Mouse (Mus musculus): ENCODE data around the gene Slc25a33. TPM values are rescaled to one million over a fixed set of nuclear protein-coding genes. Genes with fewer than 3 reads are reported as not detected.

Gene Slc25a33
- total RNA-seq, 2 experiments from 2014 or later: 27.0 to 45.2 TPM

DNA sequence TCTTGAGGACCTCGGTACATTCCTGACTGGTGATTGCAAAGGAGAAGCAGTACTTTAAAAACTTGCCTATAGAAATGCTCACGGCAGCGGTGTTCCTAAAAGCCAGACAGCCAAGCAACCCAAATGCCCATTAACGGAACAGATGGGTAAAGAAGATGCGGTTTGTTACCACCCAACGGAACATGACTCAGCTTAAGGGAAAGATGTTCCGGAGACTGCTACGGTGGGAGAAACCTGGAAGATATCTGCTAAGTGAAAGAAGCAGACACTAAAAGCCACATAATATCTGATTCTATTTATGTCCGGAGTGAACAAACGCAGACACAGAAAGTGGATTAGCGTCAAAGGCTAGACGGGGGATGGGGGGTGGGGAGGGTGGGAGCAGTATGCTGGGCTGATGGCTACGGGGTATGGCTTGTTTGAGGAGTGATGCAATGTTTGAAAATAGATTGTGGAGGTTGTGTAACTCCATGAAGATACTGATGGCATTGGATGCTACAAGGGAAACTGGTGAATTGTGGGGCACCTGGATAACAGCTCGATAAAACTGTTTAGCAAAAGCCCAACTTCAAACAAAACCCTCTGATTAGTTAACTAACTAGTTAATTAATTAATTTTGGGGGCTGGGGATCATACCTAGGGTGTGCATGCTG is 22.6 kb upstream of the Slc25a33 start:
- no peak for DNase-seq
- intact Hi-C loops (cut with DNase I): no loop called here

- intact Hi-C loops (cut with DNase I): no loop called here
- no peak for DNase-seq
Observed at GRCm38 (mm10) chr4:149794966-149795477, 20.9 kb upstream of the Slc25a33 start.

DNA sequence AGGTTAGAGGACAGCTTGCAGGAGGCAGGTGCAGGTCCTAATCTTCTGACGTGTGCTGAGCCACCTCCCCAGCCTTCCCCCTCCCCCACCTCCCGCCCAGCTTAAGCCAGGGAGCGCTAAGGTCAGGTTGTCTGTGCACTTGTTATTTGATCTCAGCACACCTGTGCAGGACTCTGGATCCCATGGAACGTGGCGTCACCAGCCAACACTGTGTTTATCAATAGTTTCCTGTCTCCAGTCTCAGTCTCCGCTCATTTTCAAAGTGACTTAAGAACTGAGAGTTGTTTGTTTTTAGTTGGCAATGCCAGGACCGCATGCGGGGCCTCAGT is 19.9 kb upstream of the Slc25a33 start:
- DNase-seq: no peak
- intact Hi-C loops (cut with DNase I): no loop called here

DNA sequence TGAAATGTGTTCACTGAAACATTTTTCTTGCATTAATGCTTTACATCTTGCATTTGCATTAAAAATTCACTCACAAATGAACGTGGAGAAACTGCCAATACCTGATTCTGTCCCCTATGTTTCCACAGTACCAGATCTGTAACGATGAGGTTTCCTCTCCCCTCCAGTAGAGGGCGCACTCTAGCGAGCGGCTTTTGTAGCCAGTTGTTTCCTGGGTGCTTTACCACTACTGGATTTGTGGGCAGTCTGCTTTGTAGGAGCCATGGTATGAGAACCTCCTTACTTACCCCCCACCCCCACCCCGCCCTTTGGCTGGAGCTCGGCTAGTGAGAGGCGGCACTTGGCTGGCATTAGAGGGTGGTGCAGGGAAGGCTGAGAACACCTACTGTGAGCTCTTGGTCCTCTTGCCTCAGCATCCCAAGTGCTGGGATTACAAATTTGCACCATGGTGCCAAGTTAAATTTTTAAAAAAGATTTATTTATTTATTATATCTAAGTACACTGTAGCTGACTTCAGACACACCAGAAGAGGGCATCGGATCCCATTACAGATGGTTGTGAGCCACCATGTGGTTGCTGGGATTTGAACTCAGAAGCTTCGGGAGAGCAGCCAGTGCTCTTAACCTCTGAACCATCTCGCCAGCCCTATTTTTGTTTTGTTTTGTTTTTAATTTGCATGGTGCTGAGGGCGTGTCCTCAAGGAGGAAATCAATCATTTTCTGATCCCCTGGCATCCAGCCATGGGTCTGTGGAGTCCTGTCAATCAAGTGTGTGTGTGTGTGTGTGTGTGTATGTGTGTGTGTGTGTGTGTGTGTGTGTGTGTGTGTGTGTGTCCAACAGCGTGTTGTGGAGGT is 19.3 kb upstream of the Slc25a33 start:
- intact Hi-C loops (cut with DNase I): loop anchor here (2.0 kb wide), 1 partner anchor 19 kb away; the partner anchor contains the start of gene Slc25a33
- DNase-seq: peak; percentile 51 to 55

DNA sequence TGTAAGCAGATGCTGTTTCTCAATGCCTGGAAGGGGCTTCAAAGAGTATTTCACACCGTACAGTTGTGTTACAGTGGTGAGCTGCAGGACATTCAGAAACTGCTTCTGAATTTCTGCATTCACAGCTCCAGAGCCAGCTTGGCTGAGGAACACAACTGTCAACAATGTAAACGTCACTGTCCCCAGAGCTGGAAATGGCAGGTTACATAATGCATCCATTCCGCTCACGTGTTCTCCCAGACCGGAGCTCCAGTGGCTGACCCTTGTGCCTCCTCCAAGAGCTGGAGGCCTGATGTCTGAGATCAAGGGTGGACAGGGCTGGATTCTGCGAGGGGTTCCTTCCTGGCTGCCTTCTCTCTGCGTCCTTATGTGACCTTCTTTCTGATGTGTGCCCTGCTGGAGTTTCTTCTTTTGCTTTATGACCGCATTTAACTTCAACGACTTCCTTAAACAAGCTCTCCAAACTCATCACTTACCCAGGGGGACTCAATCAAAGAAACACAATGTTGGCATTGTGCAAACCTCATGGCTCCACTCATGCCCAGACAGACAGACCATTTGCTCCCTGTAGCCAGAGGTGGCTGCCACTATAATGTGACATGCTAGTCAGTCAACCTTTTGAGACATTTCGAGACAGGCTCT is 18.2 kb upstream of the Slc25a33 start:
- intact Hi-C loops (cut with DNase I): loop anchor here (2.0 kb wide), 1 partner anchor 17 kb away; the partner anchor contains the start of gene Slc25a33

DNA sequence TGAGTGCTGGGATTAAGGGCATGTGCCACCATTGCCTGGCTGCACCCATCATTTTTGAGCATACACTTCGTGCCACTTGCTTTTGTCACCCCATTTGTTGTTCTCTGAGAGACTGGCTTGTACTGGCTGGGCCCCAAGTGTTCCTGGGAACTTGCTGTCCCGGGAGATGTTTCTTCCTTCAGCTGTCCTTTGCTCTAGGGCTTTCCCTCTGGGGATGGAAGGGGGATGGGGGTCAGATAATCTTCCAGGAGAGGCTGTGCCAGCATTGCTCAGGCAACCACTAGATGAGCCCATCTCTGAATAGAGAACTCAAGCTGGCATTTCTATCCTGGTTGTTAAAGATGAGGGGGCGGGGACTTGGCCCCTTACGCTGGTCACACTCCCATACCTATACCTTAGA is 17.4 kb upstream of the Slc25a33 start:
- intact Hi-C loops (cut with DNase I): no loop called here
- peak; percentile 44 to 49 for DNase-seq

More for the DNA sequence above, 18.2 kb upstream of the Slc25a33 start:
- DNase-seq: peak; percentile 61 to 75

DNA sequence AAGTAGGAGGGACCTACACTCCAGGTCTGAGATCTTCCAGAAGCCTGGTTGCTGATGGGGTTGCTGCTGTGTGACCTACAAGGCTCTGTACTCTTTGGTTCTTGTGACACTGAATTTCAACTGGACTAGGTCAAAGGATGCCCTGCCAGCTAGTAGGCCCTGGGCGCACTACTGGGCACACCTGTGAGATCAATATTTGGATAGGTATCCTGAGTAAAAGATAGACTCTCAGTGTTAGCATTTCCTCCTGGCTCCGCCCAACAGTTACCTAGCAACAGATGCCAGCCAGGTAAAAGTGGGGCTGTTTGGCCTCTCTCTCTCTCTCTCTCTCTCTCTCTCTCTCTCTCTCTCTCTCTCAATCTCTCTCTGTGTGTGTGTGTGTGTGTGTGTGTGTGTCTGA is 16.9 kb upstream of the Slc25a33 start:
- DNase-seq: no peak
- intact Hi-C loops (cut with DNase I): no loop called here

DNA sequence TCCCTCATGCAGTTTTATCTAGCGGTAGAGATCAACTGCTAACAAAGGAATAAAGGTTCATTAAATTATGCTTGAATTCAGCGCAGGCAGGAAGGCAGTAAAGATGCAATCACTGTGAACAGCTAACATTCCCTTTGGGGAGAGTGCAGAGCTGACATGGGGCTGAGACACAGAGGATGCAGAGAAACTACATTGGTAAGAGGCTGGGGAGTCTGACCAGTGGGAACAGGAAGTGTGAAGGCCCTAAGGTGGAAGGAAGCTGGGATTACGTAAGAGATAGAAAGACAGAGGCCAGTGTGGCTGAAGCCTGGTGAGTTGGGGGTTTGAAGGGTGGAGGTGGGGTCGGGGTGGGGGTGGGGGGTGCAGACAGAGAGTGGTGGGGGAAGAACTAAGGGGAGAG is 16.5 kb upstream of the Slc25a33 start:
- intact Hi-C loops (cut with DNase I): no loop called here
- DNase-seq: no peak

GRCm38 (mm10) chr4:149789421-149790194 is 15.5 kb upstream of the Slc25a33 start:
- no peak for DNase-seq
- intact Hi-C loops (cut with DNase I): no loop called here

- DNase-seq: no peak
- intact Hi-C loops (cut with DNase I): no loop called here
Observed at GRCm38 (mm10) chr4:149784901-149785300, 10.8 kb upstream of the Slc25a33 start.

GRCm38 (mm10) chr4:149784371-149784770 is 10.3 kb upstream of the Slc25a33 start:
- intact Hi-C loops (cut with DNase I): no loop called here
- peak in 1 of 2 experiments; percentile 36 for DNase-seq

DNA sequence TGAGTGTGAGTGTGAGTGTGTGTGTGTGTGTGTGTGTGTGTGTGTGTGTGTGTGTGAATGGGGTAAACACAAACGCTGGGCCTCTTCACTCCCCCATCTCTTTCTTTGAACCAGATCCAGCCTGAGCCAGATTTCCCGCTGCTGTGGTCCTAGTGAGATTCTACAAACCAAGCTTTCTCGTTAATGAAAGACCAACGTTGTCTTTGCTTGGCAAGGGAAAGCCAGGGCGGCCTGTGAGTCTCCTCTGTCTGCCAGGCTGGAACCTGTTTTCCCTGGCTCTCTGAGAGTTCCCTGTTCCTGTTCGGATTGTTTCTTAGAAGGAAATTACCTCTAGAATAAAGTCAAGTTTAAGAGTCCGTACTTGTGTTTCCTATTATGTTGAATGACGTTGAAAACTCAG is 8.9 kb upstream of the Slc25a33 start:
- DNase-seq: no peak
- intact Hi-C loops (cut with DNase I): no loop called here

DNA sequence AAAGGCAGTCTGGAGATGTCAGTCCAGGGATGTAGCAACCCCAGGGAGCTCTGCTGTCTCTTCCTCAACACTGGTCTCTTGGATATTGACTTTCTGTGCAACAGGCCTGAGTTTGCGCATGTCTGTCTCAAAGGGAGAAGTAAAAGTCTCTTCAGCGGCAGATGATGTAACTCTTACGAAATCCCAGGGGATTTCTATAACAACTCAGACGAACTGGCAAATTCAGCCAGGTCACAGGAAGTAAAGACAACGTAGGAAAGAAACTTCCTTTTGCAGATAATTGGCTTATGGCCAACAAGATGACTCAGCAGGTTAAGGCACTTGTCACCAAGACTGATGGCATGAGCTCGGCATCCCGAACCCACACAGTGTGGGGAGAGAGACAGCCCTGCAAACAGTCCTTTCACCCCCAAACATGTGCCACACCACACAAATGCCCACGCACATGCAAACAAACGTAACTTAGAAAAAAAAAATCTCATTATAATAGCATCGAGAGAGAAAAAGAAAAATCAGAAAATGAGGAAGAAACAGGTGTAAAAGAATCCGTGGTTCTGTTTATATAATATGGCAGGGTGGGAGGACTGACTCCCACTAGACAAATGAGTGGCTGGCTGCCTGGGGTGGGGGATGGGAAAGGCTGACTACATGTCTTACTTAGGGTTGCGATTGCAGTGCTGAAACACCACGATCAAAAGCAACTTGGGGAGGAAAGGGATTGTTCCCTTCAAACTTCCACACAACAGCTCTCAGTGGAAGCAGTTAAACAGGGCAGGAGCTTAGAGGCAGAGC is 6.7 kb upstream of the Slc25a33 start:
- no peak for DNase-seq
- intact Hi-C loops (cut with DNase I): no loop called here

- DNase-seq: no peak
- intact Hi-C loops (cut with DNase I): no loop called here
Observed at GRCm38 (mm10) chr4:149779966-149780365, 5.9 kb upstream of the Slc25a33 start.

GRCm38 (mm10) chr4:149777126-149777525 is 3.0 kb upstream of the Slc25a33 start:
- intact Hi-C loops (cut with DNase I): no loop called here

GRCm38 (mm10) chr4:149775760-149776362 is 1.8 kb upstream of the Slc25a33 start:
- intact Hi-C loops (cut with DNase I): loop anchor here (2.0 kb wide), 1 partner anchor 17 kb away; no protein-coding TSS in a partner anchor
- no peak for DNase-seq

More at GRCm38 (mm10) chr4:149777126-149777525, 3.0 kb upstream of the Slc25a33 start:
- DNase-seq: peak; percentile 40 to 54

GRCm38 (mm10) chr4:149775330-149775729 is 1.3 kb upstream of the Slc25a33 start:
- DNase-seq: peak; percentile 60 to 62
- intact Hi-C loops (cut with DNase I): loop anchor here (2.0 kb wide), 1 partner anchor 17 kb away; no protein-coding TSS in a partner anchor

DNA sequence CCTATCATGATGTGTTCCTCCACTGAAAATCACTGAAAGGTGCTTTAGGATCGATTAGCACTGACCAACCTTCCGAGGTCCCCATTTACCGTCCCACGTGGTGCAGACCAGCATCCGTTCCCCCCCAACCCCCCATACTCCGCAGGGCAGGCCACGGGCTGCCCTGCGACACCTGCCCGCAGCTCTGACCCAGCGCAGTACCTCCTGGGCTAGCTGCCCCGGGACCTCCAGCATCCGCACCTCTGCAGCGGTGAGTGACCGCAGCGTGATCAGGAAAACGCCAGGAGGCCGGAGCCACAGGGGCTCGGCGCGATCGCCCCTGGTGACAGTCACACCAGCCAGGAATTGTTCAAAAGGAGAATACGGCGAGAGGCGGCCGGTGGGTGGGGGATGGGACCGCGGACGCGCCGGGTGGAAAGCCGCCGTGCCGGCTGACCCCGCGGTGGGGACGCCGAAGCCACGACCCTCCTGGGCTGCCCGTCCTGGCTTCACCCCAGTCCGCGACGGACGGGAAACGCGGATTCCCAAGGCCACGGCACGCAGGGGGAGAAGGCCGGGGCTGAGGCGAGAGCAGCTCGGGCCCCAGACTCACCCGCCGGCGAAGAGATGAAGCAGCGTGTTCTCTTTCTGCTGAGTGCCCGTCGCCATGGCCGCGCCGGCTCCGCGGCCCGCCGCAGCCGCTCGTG is 526 bp downstream of the Slc25a33 start:
- peak in 1 of 2 experiments; percentile 53 for DNase-seq
- intact Hi-C loops (cut with DNase I): loop anchor here (2.0 kb wide), 1 partner anchor 19 kb away; no protein-coding TSS in a partner anchor
